Mouse (Mus musculus) NIH3T3 (cell line): ENCODE data around the gene Mrps27.

ENCODE experiments used
- DNase-seq: peaks from one replicate; pipeline ENCODE4 v3.0.0-alpha.2; 2012; ENCODE audit warnings: low read depth

Mrps27 gene

GRCm38 (mm10) chr13:99351596-99351995 lies 7.0 kb downstream of the Mrps27 start:
- no peak for DNase-seq

DNA sequence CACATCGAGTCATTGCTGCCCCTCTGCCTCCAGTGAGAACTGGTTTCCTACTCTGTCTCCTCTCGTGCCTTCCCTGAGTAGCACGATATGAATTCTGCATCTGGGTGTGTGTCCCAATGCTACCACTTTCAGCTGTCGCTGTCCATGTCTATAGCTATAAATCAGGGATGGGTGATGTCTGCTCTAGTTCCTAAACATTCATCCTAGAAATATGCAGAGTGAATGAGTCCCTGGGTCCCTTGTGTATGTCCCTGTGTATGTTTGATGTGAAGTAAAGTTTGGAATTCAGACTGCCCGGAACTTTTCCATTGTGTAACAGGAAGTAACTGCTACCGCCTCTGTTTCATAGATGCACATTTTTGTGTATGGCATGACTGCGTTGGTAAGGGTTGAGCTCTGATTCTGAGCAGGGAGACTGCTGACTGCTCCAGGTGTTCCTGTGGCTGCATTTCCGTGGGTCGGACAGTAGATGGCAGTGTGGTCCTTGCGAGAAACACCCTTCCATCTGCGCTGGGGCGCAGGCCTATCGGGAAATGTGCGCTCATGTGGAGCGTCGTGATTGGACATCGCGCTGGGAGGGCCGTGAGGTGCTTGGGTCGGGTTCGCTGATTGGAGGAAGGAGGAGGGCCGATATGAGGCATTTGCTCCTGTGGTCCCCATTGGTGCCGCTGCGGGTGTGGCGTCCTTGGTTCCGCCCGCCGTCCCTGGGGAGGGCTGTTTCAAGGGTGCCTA lies 8.3 kb downstream of the Mrps27 start:
- DNase-seq = peak; percentile 96

DNA sequence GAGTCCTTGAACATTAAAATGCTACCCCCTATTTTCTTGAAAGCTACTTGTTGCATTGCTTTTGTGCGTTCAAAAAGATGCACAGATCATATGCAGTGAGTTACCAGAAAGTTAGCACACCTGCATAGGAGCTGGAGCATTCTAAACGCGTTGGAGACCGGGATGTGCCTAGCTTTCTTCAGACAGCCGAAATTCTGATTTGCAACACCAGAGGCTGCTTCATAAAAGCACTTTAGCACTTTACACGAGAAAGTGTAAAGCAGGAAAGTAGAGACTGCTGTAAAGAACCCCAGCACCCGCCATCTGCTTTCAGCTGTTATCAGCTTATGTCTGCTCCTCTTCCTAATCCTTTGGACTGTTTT lies 8.9 kb downstream of the Mrps27 start:
- no peak for DNase-seq

- DNase-seq = no peak
These were observed 10.5 kb downstream of the Mrps27 start for GRCm38 (mm10) chr13:99355072-99355471.

DNA sequence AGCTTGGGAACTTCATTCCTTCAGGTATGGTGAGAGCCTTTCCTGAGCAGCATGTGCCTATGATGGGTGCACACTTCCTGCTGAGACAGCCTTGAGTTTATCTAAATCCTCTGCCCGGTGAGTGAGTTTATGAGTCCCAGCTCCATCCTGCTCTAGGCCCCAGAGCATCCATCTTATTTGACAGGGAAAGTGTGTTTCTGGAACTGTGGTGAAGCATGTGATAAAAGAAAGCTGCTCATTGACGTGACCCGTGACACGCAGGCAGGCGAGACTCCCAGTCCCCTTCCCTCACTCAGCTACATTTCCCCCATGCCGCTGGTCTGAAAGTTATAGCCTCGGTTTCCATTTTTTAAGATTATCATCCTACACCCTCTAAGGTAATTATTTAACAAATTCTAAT lies 11.3 kb downstream of the Mrps27 start:
- no peak for DNase-seq

- peak; percentile 41 for DNase-seq
These were observed 12.1 kb downstream of the Mrps27 start for GRCm38 (mm10) chr13:99356428-99357265.

GRCm38 (mm10) chr13:99358921-99359320 lies 14.3 kb downstream of the Mrps27 start:
- no peak for DNase-seq

DNA sequence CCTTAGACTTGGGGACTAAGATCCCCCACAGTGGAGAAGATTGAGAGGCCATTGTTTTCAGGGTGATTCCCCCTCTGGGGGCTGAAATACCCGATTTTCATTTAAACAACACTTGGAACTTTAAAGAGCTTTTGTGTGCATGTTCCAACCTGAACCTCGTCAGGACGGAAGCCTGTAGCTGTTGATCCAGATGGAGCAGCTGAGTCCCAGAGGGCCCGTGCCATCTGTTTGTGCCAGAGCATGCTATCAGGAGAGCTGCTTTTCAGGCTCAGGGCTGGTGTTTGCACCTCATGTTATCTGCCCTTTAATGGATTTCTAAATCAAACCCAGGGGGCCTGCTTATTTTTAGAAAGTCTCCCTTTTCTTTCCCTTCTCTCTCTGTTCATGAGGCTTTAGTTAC lies 19.3 kb downstream of the Mrps27 start:
- DNase-seq = no peak

- peak; percentile 77 for DNase-seq
These were observed 22.0 kb downstream of the Mrps27 start for GRCm38 (mm10) chr13:99366422-99367175.

GRCm38 (mm10) chr13:99367554-99368174 lies 23.1 kb downstream of the Mrps27 start:
- no peak for DNase-seq

GRCm38 (mm10) chr13:99369103-99369502 lies 24.5 kb downstream of the Mrps27 start:
- no peak for DNase-seq

DNA sequence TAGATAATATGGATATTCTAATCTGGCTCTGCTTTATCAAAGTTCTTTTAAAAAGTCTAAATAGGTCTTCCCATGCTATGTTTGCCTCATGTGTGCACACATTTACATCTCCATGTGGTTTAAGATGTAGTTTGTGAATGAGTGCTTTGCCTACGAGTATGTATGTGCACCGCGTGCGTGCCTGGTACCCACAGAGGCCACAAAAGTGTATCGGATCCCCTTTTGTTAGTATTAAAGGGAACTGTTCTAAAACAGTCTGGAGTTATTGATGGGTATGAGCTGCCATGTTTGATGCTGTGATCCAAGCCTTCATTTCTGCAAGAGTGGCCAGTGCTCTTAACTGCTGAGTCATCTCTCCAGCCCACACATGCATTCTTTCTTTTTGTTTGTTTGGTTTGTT lies 26.7 kb downstream of the Mrps27 start:
- no peak for DNase-seq

DNA sequence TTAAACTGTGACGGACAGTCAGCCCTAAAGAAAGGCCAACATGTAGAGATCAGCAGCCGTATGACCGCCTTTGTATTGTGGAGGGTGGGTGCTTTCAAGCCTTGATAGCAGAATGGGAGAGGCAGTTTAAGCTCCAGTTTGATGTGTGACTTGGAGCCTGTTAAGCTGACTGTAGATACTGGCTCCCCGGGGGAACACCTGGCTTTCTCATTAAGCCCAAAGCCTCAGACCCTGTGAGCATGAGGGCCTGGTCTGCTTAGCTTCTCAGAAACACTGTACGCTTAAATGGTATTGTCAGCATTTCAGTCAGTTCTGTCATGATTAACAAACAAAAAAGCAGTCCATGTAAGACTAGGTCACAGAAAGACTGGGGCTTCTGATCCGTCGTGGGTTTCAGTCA lies 29.1 kb downstream of the Mrps27 start:
- no peak for DNase-seq

DNA sequence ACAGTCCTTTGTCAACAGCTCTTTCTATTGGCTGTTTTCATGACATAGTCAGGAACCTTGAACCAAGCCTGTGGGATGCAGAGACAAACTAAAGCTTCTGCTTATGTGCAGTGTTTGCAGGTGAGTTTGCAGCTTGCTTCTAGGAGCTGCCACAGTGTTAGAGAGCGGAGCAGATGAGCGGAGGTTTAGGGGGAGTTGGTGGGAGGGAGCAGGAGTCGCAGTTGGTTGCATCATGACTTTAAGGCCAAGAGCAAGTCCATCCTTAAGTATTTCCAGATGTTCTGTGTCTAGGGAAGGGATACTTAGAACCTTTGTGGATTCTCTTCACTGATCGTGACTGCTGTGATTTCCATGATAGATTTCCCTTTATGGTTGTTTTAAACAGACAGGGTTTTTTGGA lies 29.6 kb downstream of the Mrps27 start:
- no peak for DNase-seq

GRCm38 (mm10) chr13:99375550-99375949 lies 31.0 kb downstream of the Mrps27 start:
- peak; percentile 89 for DNase-seq

DNA sequence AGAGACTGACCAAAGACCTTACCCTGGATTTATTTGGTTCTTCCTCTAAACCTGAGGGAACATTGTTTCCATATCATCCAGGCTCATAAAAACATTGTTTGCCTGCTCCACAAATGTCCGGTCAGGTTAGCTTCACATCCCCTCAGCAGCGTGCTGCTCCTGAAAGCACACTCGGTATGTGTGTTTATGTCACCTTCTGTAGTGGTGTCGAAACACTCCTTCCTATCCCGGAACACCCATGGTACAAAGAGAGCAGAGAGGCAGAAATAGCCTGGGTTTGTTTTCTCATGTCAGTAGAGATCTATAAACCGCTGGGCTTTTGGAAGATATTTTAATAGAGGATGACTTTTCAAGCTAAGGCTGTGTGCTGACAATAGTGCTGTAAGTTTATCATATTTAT lies 32.5 kb downstream of the Mrps27 start:
- no peak for DNase-seq

DNA sequence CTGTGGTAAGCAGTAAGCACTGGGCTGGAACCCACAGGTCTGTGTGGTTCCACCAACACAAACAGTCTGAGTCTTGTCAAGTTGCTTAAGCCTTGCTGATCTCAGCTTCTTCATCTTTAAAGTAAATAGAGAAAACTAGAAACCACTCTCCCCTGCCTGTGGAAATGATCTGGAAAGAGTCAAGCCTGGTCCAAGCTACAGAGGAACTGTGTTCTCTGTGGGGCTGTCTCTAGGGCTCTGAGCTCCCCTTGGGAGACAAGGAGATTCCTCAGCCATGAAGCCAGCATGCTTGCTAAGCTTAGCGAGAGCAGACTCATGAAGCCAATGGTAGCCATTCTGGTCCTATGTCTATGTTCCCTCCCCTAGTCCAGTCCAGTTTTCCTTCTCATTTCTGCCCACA lies 33.6 kb downstream of the Mrps27 start:
- DNase-seq = no peak

DNA sequence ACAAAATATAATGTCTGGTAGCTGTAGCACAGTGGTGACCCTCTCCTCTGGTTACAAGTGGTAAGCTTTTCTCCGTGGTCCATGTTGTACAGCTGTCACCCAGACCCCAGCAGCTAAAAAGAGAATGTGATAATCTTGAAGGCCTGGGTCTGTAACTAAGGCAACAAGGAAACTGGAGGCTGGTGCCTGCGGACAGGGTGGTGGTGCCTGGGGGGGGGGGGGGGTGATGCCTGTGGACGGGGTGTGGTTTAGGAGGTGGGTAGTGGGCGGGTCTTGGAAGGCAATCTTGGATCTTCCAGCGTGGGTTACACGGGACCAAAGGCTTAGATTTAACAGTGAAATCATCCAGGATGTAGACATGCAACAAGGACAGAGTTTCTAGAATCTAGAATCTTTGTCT lies 37.8 kb downstream of the Mrps27 start:
- no peak for DNase-seq

- DNase-seq = peak; percentile 76
These were observed 40.1 kb downstream of the Mrps27 start for GRCm38 (mm10) chr13:99384555-99385203.

GRCm38 (mm10) chr13:99385911-99386310 lies 41.3 kb downstream of the Mrps27 start:
- no peak for DNase-seq

DNA sequence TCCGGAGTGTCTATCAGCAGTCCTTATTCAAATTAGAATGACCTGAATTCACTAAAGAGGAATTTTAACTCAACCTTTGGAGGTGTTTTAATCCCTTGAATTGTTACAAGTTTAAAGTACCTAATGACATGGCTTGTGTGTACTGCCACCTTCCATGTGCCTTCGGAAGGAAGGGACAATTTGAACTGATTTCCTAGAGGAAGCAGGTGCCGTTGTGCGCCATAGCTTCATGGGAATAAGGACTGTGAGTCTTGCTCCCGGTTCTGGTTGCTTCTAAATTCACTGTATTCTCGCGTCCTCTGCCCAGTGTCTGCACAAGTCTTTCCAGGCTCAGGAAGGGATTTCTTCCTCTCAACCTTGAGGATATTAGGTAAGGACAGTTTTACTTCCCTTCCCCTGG lies 41.8 kb downstream of the Mrps27 start:
- no peak for DNase-seq
